Mouse (Mus musculus): ENCODE results near the gene Nat10.
A peak's percentile ranks its signal among the peaks of the same experiment; 100 is the strongest.

DNA sequence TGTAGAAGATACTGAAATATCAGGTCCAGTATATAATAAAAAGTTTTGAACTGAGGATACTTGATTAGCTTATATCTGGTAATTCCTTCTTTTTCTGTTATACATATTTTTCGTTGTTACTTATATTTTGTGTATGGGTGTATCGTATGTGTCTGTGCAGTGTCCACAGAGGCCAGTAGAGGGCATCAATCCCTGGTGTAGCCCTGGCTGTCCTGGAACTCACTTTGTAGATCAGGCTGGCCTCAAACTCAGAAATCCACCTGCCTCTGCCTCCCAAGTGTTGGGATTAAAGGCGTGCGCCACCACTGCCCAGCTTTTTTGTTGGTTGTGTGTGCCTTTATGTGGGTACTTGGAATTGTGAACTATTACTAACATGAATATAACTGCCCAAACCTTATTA lies 23.6 kb upstream of the Nat10 start:
- TF ChIP-seq CTCF (IDR thresholded peaks at IDR 0.05; ENCODE audit: extremely low read depth, insufficient read depth, insufficient read length, insufficient replicate concordance) (peak; percentile 31; the same call in 1 of the 2 replicates), POLR2A (IDR thresholded peaks at IDR 0.05; ENCODE audit: low read depth, low read length) (no peak)

All from spleen, adult 2 months (tissue).